Mouse (Mus musculus): Measurements from ENCODE around the gene Hdac1. TPM values are rescaled to one million over a fixed set of nuclear protein-coding genes. Genes with fewer than 3 reads are reported as not detected.

Hdac1 gene
- polyA plus RNA-seq, 1 experiment from 2014 or later: 237 TPM

DNA sequence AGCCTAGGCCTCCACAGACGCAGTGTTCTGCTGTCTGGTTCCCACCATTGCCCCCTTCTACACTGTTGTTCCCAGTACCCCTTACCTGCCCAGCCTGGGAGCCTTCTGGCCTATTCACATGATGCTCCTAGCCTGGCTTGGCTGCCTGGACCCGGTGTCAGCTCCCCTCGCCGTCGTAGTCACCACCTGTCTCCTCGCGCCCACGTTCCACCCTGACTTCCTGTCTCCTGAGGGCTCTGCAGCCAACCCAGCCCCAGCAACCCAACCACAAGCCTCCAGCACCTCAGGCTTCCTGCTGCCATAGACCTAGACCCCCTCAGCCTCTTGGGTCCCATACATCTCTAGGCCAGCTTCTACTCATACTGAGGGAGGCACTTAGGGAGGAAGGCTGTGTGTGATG lies 30.9 kb upstream of the Hdac1 start, which contains the start of gene Lck:
Gene Lck, minus strand, starts transcription at position 212 of the 400 bp plus-strand sequence.
- Histone ChIP-seq H3K27me3 (ENCODE audit: insufficient read depth, poor library complexity, severe bottlenecking) (peaks cover 10% of the 10 kb centered on the region; the same call in 1 of the 2 replicates), H3K27ac (peak within 1 kb of the TSS; percentile 44; the same call in 1 of the 2 replicates), H3K36me3 (no peaks in the 10 kb centered on the region), H3K4me3 (no peak within 1 kb of the TSS), H3K9me3 (no peaks in the 10 kb centered on the region), H3K4me1 (peaks cover 17% of the 10 kb centered on the region)
- WGBS: 91% methylated on average over 8 of the region's 8 CpGs
- no peak for DNase-seq (ENCODE audit: low spot score)

DNA sequence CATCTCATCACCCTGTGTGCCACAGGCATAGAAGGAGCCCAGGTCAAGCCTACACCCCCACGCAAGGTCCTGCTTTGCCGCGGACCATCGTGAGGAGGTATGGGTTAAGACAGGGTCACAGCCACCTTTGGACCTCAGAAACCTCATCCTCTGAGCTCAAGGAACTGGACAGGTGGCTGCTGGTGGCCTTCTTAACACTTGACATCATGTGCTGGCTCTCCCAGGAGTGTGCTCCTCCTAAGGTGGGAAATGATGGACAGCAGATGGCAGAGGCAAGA lies 30.5 kb upstream of the Hdac1 start:
- peaks cover 17% of the 10 kb centered on the region for H3K4me1 ChIP-seq
- no peak for DNase-seq (ENCODE audit: low spot score)
- H3K36me3 ChIP-seq: no peaks in the 10 kb centered on the region
- peaks cover 6% of the 10 kb centered on the region; the same call in 1 of the 2 replicates for H3K27me3 ChIP-seq (ENCODE audit: insufficient read depth, poor library complexity, severe bottlenecking)
- H3K27ac ChIP-seq: peak overlapping the region; percentile 30; the same call in 1 of the 2 replicates
- no peaks in the 10 kb centered on the region for H3K9me3 ChIP-seq
- H3K4me3 ChIP-seq: no peak overlapping the region
- WGBS: 91% methylated on average over 4 of the region's 4 CpGs

DNA sequence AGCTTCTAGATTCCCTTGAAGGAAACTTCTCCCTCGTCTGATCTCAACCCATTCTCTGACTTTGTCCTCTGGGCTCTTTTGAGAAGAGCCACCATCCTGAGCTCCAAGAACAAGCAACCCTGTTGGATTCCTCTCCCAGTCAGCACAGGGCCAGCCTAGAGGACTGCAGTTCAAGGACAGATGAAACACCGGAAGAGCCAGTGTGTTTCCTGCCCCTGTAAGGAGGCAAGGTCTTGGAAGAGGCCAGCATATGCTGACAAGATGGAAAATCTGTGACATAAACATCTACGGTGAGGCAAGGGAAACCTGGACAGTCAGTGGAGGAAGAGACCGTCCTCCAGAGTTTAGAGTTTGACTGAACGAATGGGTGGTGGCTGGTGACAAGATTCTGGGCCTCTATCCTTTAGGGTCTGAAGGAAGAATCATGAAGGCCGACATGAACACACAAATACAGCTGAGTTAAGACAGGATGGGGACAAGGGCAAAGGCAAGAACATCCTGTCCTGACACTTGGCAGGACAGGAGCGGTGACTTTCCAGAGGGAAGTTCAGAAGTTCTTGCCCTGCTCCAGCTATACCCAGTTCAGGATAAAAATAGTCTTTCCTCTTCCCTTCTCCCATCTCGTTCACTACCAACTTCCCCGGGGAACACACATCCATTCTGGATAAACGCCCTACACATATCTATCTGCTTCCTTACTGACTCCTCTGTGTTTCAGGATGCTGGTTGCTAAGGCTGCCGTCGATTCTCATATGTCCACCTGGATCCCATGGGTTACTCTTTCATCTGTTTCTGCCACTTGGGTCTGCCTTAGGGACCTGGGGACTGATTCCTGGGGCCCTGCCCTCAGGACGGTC lies 30.0 kb upstream of the Hdac1 start:
- DNase-seq (ENCODE audit: low spot score): no peak
- 68% methylated on average over 13 of the region's 13 CpGs for WGBS
- 0 out of 2 replicates have a peak, but pooled peaks cover 4% of the 10 kb centered on the region for H3K27me3 ChIP-seq (ENCODE audit: insufficient read depth, poor library complexity, severe bottlenecking)
- peaks cover 17% of the 10 kb centered on the region for H3K4me1 ChIP-seq
- no peaks in the 10 kb centered on the region for H3K36me3 ChIP-seq
- no peak overlapping the region for H3K4me3 ChIP-seq
- no peaks in the 10 kb centered on the region for H3K9me3 ChIP-seq
- peak overlapping the region; percentile 44 for H3K27ac ChIP-seq

DNA sequence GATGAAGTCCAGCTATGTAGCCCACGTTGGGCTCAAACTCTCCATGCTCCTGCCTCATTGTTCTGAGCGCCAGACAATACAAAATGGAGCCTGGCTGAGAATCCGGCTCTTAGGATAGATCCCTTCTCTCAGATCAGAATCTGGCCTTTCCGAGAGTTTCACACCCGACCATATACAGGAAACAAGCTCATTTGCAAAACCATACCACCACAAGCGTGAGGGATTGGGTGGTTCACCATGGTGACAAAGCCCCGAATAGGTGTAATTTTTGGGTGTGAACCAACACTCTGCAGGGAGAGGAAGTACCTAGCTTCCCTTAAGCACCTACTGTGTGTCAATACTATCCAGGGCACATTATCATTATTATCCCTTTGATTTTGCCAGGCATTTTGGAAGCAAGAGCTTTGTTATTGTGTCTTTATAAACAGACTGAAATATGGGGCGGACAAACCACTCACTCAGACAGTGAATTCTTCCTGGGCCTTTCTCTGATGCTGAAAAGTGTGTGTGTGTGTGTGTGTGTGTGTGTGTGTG lies 29.1 kb upstream of the Hdac1 start:
- Histone ChIP-seq H3K9me3 (no peaks in the 10 kb centered on the region), H3K4me1 (peaks cover 13% of the 10 kb centered on the region), H3K27me3 (ENCODE audit: insufficient read depth, poor library complexity, severe bottlenecking) (no peaks in the 10 kb centered on the region), H3K4me3 (no peak overlapping the region), H3K27ac (no peak overlapping the region), H3K36me3 (no peaks in the 10 kb centered on the region)
- WGBS: 71% methylated on average over 8 of the region's 8 CpGs
- no peak for DNase-seq (ENCODE audit: low spot score)

DNA sequence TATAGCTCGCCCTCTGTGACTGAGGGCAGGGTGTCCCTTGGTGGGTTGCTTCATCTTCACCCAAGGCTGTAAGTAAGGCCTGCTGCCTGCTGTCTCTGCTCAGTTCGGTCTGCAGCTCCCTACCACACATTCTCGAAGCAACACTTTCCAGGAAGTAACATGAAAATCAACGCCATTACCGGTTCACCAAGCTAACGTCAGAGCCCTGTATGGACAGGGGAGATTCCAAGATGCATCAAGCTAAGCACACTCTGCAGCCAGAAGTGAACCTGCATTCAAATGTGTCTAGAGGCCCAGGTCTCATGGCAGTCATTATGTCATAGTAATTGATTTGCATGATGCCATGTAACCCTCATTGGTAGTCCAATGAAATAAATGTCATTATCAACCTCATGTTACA lies 27.5 kb upstream of the Hdac1 start:
- WGBS: 79% methylated on average over 6 of the region's 6 CpGs
- no peak overlapping the region for H3K4me3 ChIP-seq
- DNase-seq (ENCODE audit: low spot score): no peak
- H3K4me1 ChIP-seq: peaks cover 11% of the 10 kb centered on the region
- no peak overlapping the region for H3K27ac ChIP-seq
- H3K9me3 ChIP-seq: no peaks in the 10 kb centered on the region
- no peaks in the 10 kb centered on the region for H3K36me3 ChIP-seq
- H3K27me3 ChIP-seq (ENCODE audit: insufficient read depth, poor library complexity, severe bottlenecking): no peaks in the 10 kb centered on the region

DNA sequence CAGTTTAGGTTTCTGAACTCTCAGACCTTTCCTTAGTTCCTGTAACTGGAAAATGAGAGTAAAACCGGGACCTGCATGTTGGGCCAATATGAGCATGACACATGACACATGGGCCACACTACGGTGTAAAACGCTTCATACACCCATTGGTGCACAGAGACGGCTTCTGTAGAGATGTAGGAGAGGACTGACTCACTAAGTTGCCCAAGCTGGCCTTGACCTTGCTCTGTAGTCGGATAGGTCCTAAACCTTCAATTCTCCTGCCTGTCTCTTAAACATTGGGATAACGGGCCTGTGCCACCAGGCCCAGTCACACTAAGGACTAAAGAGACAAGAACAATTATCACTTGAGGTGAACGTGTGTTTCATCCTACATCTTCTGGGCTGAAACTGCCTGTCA lies 25.9 kb upstream of the Hdac1 start:
- Histone ChIP-seq H3K27ac (no peak overlapping the region), H3K36me3 (no peaks in the 10 kb centered on the region)
- WGBS: 87% methylated on average over 7 of the region's 7 CpGs

DNA sequence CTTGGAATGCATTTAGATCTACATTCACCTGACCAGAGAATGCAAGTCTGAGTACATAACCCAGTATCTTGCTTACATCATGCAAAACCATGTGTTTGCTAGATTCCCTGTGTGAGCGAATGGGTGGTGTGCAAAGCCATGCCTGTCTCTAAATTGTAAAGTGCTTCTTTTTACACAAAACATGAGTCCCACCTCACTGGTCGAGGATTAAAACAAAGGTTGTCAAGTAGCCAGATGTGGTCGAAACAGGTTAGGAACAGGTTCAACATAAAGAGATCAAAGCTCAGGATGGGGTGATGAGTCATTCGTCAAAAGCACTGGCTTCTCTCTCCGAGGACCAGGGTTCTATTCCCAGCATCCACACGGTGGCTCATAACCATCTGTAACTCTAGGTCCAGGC lies 22.6 kb upstream of the Hdac1 start:
- DNase-seq (ENCODE audit: low spot score): no peak
- H3K4me1 ChIP-seq: no peaks in the 10 kb centered on the region
- no peaks in the 10 kb centered on the region for H3K27me3 ChIP-seq (ENCODE audit: insufficient read depth, poor library complexity, severe bottlenecking)
- H3K36me3 ChIP-seq: no peaks in the 10 kb centered on the region
- no peak overlapping the region for H3K4me3 ChIP-seq
- H3K27ac ChIP-seq: no peak overlapping the region
- no peaks in the 10 kb centered on the region for H3K9me3 ChIP-seq
- WGBS: 82% methylated on average over 6 of the region's 6 CpGs

More for the DNA sequence above, 25.9 kb upstream of the Hdac1 start:
- no peaks in the 10 kb centered on the region for H3K27me3 ChIP-seq (ENCODE audit: insufficient read depth, poor library complexity, severe bottlenecking)
- no peak for DNase-seq (ENCODE audit: low spot score)
- H3K4me1 ChIP-seq: peaks cover 8% of the 10 kb centered on the region; the same call in 1 of the 2 replicates
- no peaks in the 10 kb centered on the region for H3K9me3 ChIP-seq
- H3K4me3 ChIP-seq: no peak overlapping the region

DNA sequence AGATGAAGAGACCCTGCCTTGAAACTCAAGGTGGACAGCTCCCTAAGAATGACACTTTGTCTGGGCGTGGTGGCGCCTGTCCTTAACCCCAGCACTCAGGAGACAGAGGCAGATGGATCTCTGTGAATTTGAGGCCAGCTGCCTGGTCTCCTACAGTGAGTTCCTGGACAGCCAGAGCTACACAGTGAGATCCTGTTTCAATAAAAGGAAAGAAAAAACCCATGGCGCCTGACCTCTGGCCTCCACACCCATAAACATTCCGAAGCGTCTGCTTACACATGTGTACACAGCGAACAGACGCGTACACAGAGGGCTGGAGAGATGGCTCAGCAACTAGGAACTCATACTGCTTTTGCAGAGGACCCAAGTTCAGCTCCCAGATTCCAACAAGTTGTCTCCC lies 21.2 kb upstream of the Hdac1 start:
- no peak overlapping the region for H3K4me3 ChIP-seq
- no peaks in the 10 kb centered on the region for H3K4me1 ChIP-seq
- whole genome bisulfite sequencing: 73% methylated on average over 8 of the region's 8 CpGs
- no peaks in the 10 kb centered on the region for H3K27me3 ChIP-seq (ENCODE audit: insufficient read depth, poor library complexity, severe bottlenecking)
- H3K9me3 ChIP-seq: no peaks in the 10 kb centered on the region
- DNase-seq (ENCODE audit: low spot score): no peak
- H3K36me3 ChIP-seq: no peaks in the 10 kb centered on the region
- H3K27ac ChIP-seq: no peak overlapping the region

DNA sequence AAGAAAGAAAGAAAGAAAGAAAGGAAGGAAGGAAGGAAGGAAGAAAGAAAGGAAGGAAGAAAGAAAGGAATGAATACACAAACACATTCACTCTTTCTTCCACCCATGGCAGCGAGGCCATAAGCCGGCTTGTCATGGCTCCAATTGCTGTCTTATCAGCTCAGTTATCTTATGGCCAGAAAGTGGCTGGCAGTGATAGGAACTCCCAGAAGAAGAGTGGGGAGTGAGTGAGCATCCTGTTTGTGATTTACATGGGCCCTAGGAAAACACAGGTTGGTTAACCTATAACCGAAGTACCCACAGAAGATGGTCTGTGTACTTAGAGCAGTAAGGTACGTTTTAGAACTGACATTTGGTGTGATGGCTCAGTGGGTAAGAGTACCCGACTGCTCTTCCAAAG lies 18.7 kb upstream of the Hdac1 start:
- Histone ChIP-seq H3K4me3 (no peak overlapping the region), H3K27ac (no peak overlapping the region), H3K27me3 (ENCODE audit: insufficient read depth, poor library complexity, severe bottlenecking) (0 out of 2 replicates have a peak, but pooled peaks cover 6% of the 10 kb centered on the region), H3K9me3 (no peaks in the 10 kb centered on the region), H3K4me1 (peaks cover 14% of the 10 kb centered on the region), H3K36me3 (no peaks in the 10 kb centered on the region)
- DNase-seq (ENCODE audit: low spot score): no peak
- WGBS: 73% methylated on average over 5 of the region's 5 CpGs

DNA sequence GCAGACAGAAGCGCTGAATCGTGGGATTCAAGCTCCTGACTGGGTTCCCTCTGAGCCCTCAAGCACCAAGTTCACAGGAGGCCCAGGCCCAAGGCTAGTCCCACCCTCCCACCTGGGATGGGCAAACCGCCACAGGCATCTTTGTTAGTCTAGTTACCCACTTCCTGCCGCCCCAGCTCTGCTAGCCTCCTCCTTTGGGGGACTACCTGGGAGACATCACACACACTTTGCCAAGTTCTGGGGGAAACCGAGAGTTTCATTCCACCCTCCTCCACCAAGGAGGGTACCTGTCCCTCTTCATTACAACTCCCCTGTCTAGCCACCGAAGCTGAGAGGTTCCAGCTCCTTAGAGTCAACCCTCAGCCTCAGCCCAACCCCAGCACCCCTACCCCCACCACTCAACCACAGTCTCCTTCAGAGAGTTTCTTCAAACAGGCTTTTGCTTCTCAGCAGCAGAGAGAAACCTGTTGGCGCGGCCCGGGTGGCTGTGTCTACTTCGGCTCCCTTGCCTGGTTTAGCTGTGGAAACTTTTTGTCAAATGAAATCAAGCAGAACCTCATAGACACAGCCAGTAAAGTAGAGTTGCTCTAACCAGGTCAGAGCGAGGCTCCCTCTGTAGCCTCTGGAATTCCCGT lies 15.9 kb upstream of the Hdac1 start:
- Histone ChIP-seq H3K4me1 (peaks cover 24% of the 10 kb centered on the region), H3K4me3 (no peak overlapping the region), H3K27me3 (ENCODE audit: insufficient read depth, poor library complexity, severe bottlenecking) (0 out of 2 replicates have a peak, but pooled peaks cover 19% of the 10 kb centered on the region), H3K36me3 (no peaks in the 10 kb centered on the region), H3K9me3 (no peaks in the 10 kb centered on the region), H3K27ac (no peak overlapping the region)
- no peak for DNase-seq (ENCODE audit: low spot score)
- 79% methylated on average over 12 of the region's 12 CpGs for WGBS

DNA sequence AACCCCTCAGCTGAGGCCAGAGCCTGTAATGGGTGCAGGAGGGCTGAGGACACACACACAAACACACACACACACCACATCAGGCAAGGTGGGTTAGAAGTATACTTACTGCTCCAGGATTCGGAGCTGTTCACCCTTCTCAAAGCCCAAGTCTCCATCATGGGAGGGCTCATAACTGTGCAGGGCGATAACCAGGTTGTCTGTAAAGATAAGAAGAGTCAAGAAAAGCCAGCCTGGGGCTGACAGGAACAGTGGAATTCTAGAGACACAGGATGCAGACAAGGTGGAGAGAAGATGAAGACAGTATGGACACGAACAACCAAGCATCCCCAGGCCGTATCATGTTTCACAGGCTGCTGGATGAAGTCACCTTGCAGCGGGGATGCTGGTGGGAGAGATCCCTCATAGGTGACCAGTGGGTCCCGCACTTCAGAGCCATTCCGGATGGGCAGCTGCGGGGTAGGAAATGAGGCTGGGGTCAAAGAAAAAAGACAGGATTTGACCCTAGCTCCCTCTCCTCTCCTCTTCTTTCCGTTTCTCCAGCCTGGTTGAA lies 14.8 kb upstream of the Hdac1 start:
- H3K27me3 ChIP-seq (ENCODE audit: insufficient read depth, poor library complexity, severe bottlenecking): peaks cover 30% of the 10 kb centered on the region; the same call in 1 of the 2 replicates
- no peak for DNase-seq (ENCODE audit: low spot score)
- peak overlapping the region; percentile 78 for H3K27ac ChIP-seq
- H3K4me1 ChIP-seq: peaks cover 24% of the 10 kb centered on the region
- WGBS: 58% methylated on average over 9 of the region's 9 CpGs
- peak overlapping the region; percentile 61 for H3K4me3 ChIP-seq
- H3K9me3 ChIP-seq: no peaks in the 10 kb centered on the region
- H3K36me3 ChIP-seq: no peaks in the 10 kb centered on the region

DNA sequence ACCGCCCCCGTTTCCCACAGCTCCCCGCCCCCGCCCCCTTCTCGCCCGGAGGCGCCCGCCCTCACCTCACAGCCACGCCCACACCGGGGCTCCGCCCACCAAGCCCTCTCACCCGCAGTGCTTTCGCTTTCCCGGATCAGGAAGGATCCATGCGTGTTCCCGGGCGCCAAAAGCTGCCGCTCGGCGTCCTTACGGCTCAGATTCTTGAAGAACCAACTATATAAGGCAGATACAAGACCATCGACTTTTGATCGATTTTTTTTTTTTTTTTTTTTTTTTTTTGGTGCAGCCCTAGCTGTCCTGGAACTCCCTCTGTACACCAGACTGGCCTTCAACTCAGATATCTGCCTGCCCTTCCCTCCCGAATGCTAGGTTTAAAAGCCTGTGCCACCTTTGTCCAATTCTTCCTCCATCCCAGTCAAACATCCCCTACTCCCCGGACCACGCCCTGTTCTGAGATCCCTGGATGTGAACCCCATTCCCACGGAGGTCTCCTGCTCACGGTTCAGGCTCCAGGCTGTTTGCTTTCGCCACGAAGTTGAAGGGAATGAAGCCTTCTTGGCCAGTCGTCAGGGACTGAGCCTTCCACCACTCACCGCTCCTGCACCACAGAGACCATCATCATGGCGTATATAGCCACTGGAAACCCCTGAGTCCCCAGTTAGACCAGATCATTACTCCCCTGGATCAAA lies 14.2 kb upstream of the Hdac1 start:
- DNase-seq (ENCODE audit: low spot score): peak; percentile 96
- Histone ChIP-seq H3K4me1 (peaks cover 24% of the 10 kb centered on the region), H3K4me3 (peak overlapping the region; percentile 61), H3K9me3 (no peaks in the 10 kb centered on the region), H3K36me3 (no peaks in the 10 kb centered on the region), H3K27me3 (ENCODE audit: insufficient read depth, poor library complexity, severe bottlenecking) (peaks cover 30% of the 10 kb centered on the region; the same call in 1 of the 2 replicates), H3K27ac (peak overlapping the region; percentile 78)
- 7% methylated on average over 33 of the region's 33 CpGs for WGBS
